Mouse (Mus musculus): Measurements from ENCODE around the gene Rhof.

The Rhof gene

GRCm38 (mm10) chr5:123132308-123133071 lies at the start of gene Rhof:
Rhof (minus strand) TSS chr5:123132692.
- DNase-seq (ENCODE audit: low spot score) = no peak

- DNase-seq (ENCODE audit: low spot score) = no peak
Observed at GRCm38 (mm10) chr5:123181536-123181935, 49.0 kb upstream of the Rhof start.

GRCm38 (mm10) chr5:123180390-123180789 lies 47.9 kb upstream of the Rhof start:
- DNase-seq (ENCODE audit: low spot score) = no peak

GRCm38 (mm10) chr5:123178792-123179191 lies 46.3 kb upstream of the Rhof start:
- no peak for DNase-seq (ENCODE audit: low spot score)

GRCm38 (mm10) chr5:123171646-123172350 lies 39.3 kb upstream of the Rhof start:
- peak; percentile 55 for DNase-seq (ENCODE audit: low spot score)

- DNase-seq (ENCODE audit: low spot score) = no peak
Observed at GRCm38 (mm10) chr5:123170365-123170764, 37.9 kb upstream of the Rhof start.

GRCm38 (mm10) chr5:123169284-123169683 lies 36.8 kb upstream of the Rhof start, which contains the start of gene Psmd9:
Psmd9 (plus strand) TSS chr5:123169413.
- no peak for DNase-seq (ENCODE audit: low spot score)

- no peak for DNase-seq (ENCODE audit: low spot score)
Observed at GRCm38 (mm10) chr5:123167591-123167990, 35.1 kb upstream of the Rhof start.

- no peak for DNase-seq (ENCODE audit: low spot score)
Observed at GRCm38 (mm10) chr5:123166437-123166836, 33.9 kb upstream of the Rhof start.

- DNase-seq (ENCODE audit: low spot score) = no peak
Observed at GRCm38 (mm10) chr5:123162942-123163341, 30.4 kb upstream of the Rhof start.

GRCm38 (mm10) chr5:123160341-123160740 lies 27.8 kb upstream of the Rhof start:
- no peak for DNase-seq (ENCODE audit: low spot score)

GRCm38 (mm10) chr5:123159866-123160265 lies 27.4 kb upstream of the Rhof start:
- no peak for DNase-seq (ENCODE audit: low spot score)

GRCm38 (mm10) chr5:123159446-123159845 lies 27.0 kb upstream of the Rhof start:
- DNase-seq (ENCODE audit: low spot score) = no peak

- DNase-seq (ENCODE audit: low spot score) = no peak
Observed at GRCm38 (mm10) chr5:123157972-123158371, 25.5 kb upstream of the Rhof start.

- DNase-seq (ENCODE audit: low spot score) = no peak
Observed at GRCm38 (mm10) chr5:123156763-123157162, 24.3 kb upstream of the Rhof start.

GRCm38 (mm10) chr5:123155425-123155824 lies 22.9 kb upstream of the Rhof start:
- no peak for DNase-seq (ENCODE audit: low spot score)

- no peak for DNase-seq (ENCODE audit: low spot score)
Observed at GRCm38 (mm10) chr5:123152901-123153300, 20.4 kb upstream of the Rhof start.

- DNase-seq (ENCODE audit: low spot score) = no peak
Observed at GRCm38 (mm10) chr5:123151707-123152362, 19.3 kb upstream of the Rhof start.

- DNase-seq (ENCODE audit: low spot score) = no peak
Observed at GRCm38 (mm10) chr5:123151077-123151476, 18.6 kb upstream of the Rhof start.

- no peak for DNase-seq (ENCODE audit: low spot score)
Observed at GRCm38 (mm10) chr5:123150641-123151040, 18.1 kb upstream of the Rhof start.

GRCm38 (mm10) chr5:123149451-123150400 lies 17.2 kb upstream of the Rhof start:
- peak; percentile 80 for DNase-seq (ENCODE audit: low spot score)
